Mouse (Mus musculus) liver, adult 2 months (tissue): Measurements from ENCODE around the gene Ctsll3.

Source experiments
- CTCF ChIP-seq: fragments of 200-500 bp; IDR thresholded peaks from 2 replicates; pipeline ENCODE4 v1.5.1; 2011; ENCODE audit warnings: low read depth, low read length, control low read depth
- POLR2A ChIP-seq: fragments of 200-500 bp; IDR thresholded peaks from 2 replicates; pipeline ENCODE4 v1.6.1; 2011; ENCODE audit warnings: low read length, control low read depth; ENCODE audit not compliant: insufficient read depth; ENCODE audit errors: extremely low read depth

DNA sequence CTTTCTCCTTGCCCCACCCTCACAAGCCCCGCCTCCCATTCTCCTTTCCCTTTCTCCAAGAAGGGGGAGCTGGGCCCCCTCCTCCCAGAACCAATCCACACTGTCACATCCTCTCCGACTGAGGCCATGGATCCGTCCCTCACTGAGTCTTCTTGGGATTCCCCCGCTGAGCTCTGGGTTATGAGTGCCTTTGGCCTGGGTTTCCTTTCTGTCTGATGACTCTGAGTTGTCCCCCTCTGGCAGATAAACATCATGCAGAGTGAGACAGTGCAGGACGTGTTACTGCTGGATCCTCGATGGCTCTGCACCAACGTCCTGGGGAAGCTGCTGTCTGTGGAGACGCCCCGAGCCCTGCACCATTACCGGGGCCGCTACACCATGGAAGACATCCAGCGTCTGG is 42.3 kb downstream of the Ctsll3 start:
- TF ChIP-seq CTCF (no peak), POLR2A (no peak)
